Mouse (Mus musculus) cerebellum, adult 8-10 months (tissue): ENCODE measurements around the gene Gprc6a.

Experiments
- DNase-seq: peaks from one replicate; pipeline ENCODE4 v3.0.0; 2022

Gene Gprc6a

GRCm38 (mm10) chr10:51631411-51632136 is at the start of gene Gprc6a:
TSS of gene Gprc6a (minus strand) at chr10:51631461.
- no peak for DNase-seq

GRCm38 (mm10) chr10:51678251-51678639 is 47.0 kb upstream of the Gprc6a start:
- no peak for DNase-seq

- DNase-seq, result no peak
Observed at GRCm38 (mm10) chr10:51677548-51678250, 46.4 kb upstream of the Gprc6a start, which contains the start of gene Rfx6. TSS of gene Rfx6 (plus strand) at chr10:51677756.

GRCm38 (mm10) chr10:51672082-51672779 is 41.0 kb upstream of the Gprc6a start:
- DNase-seq, result no peak

GRCm38 (mm10) chr10:51671583-51671982 is 40.3 kb upstream of the Gprc6a start:
- DNase-seq, result no peak

- DNase-seq, result no peak
Observed at GRCm38 (mm10) chr10:51669334-51669733, 38.1 kb upstream of the Gprc6a start.

- DNase-seq, result no peak
Observed at GRCm38 (mm10) chr10:51657324-51657723, 26.1 kb upstream of the Gprc6a start.

- no peak for DNase-seq
Observed at GRCm38 (mm10) chr10:51649506-51650221, 18.4 kb upstream of the Gprc6a start.

GRCm38 (mm10) chr10:51621193-51621592 is 10.1 kb downstream of the Gprc6a start:
- DNase-seq, result no peak

GRCm38 (mm10) chr10:51620126-51620525 is 11.1 kb downstream of the Gprc6a start:
- no peak for DNase-seq

- no peak for DNase-seq
Observed at GRCm38 (mm10) chr10:51618538-51618937, 12.7 kb downstream of the Gprc6a start.

GRCm38 (mm10) chr10:51614826-51615590 is 16.3 kb downstream of the Gprc6a start:
- DNase-seq, result no peak

GRCm38 (mm10) chr10:51613421-51613820 is 17.8 kb downstream of the Gprc6a start:
- no peak for DNase-seq

DNA sequence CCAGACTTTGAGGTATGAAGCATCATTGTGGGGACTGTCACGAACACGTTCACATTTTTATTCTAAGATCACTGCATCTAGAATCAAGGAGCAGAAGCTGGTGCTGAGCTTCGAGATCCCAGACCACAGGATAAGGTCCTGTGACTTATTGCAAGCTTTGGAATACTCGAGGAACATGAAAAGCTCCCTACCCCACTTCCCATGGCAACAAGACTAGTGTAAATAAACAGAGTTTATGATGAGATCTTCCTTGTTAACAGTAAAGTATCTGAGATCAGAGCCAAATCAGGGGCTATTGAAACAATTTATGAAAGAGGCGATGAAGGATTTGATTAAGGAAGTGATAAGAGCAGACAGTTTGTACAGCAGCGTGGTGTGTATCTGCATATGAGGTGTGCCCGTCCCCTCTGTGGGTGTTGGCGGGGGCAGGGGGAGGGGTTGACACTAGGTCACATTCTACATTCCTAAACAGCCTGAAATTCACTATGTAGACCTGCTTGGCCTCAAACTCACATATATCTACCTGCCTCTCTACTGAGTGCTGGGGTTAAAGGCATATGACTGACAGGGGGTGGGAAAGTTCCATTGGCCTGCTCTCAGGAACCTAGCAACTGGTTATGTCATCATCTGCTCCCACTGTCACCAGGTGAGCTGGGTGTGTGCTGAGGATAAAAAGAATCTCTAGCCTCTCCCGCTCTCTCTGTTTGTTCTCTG is 19.1 kb downstream of the Gprc6a start:
- no peak for DNase-seq

GRCm38 (mm10) chr10:51609741-51610425 is 21.4 kb downstream of the Gprc6a start:
- DNase-seq, result no peak

DNA sequence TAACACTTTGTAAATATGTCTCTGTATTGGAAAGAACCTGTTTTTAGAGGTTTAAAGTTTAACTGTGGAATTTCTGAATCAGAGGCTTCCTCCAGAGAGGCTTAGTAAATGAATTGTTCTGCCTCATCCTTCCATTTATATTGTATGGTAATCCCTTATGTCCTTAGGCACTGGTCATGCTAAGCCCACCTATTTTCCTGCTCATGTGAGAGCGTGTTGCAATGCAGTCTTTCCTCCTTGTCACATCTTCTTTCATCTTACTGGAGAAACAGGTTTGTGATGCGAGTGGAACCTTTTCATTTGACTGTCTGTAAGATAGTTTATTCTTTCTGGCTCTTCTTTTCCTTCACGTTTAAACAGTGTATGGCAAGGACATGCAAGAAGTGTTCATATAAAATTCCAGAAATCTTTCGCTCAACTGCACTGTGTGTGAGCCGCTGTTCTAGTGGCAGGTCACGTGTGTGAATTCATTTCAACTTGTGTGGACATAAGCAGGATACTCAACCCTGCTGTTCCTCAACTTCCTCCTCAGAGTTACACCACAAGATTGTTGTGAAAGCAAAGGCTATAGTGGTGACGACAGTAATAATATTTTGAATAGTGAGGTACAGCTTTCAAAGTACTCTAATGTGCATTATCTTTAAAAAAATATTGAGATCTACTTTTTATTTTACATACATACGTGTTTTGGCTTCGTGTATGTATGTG is 34.2 kb downstream of the Gprc6a start:
- no peak for DNase-seq

DNA sequence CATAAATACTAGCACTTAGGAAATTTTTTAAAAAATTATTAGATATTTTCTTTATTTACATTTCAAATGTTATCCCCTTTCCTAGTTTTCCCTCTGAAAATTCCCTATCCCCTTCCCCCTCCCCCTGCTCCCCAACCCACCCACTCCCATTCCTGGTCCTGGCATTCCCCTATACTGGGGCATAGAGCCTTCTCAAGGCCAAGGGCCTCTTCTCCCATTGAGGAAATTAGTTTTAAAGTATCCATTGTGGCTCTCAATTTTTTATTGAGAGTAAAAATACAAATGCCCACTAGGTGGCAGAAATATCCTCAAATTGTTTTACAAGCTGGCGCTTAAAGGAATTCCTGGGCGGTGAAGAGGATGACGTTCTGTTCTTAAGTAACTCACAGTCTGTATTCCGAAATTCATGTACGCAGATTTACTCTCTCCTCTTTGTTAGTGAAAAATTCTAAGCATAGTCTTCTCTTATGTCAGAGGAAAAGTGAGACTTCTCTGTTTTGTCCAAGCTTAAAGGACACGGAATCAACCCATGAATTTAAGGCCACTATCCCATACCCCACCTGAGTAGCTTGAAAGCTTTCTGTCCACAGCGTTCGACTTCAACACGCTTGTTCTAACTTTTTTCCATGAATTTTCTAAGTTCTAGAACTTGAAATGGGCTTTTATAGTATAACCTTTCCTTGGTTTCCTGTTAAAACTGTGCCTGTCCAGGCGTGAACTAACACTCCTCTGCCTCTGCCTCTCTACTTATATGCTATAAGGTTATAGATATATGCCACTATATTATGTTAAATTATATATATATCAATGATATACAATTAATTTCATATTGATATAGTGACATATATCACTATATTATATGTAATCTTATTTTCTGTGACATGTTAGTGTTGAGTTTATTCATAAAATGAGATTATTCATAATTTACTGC is 36.0 kb downstream of the Gprc6a start:
- DNase-seq, result no peak

- DNase-seq, result no peak
Observed at GRCm38 (mm10) chr10:51591574-51591973, 39.7 kb downstream of the Gprc6a start.

DNA sequence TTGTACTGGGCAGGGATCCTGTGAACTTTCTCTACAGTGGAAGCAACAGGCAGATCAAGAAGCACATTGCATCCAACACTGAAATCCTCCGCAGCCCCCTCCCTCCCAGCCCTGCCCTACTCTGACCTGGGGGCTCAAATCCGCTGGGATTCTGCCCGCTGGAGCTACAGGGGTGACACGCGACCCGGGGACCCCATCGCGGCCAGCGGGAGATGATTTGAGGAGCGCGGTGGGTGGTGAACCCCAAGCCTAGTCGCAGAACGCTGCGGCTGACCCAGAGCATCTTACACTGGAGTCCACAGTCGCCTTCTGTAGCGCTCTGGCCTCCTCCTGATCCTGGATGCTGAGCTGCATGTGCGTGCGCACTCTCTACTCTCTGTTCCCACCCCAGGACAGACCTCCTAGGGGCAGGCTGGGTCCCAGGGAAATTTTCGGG is 41.1 kb downstream of the Gprc6a start, which contains the start of gene Fam162b:
TSS of gene Fam162b (minus strand) at position 379 of the 436 bp plus-strand sequence.
- DNase-seq, result no peak
